Mouse (Mus musculus) CD4-positive helper T cell, adult 2 months (primary cell): Measurements from ENCODE around the gene Fam171a2.
"Not testable (repeated sequence)": the region's sequence is repeated elsewhere in the genome, so short reads cannot be mapped to it uniquely, and the experiment has no call there.

Source experiments
- DNase-seq: peaks from one replicate; pipeline ENCODE4 v3.0.0-alpha.2; 2012; ENCODE audit warnings: low read depth, missing footprints, low spot score

Gene Fam171a2

DNA sequence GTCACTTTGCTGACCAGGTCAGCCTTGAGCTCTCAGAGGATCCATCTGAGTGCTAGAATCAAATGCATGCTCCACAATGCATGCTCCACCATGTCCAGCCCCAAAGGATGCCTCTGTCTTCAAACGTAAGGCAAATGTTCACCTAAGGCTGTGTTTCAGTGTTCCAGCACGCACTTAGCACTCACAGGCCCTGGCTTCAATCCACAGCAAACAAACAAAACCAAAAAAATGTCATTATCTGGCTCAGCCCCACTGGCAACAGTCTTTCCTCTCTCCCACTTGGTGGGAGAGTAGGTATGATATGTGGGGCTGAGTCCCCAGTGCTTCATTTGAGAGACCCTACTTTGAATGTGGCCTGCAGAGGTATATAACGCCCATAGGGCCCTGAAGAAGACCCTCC is 36.4 kb downstream of the Fam171a2 start:
- DNase-seq, result no peak

GRCm38 (mm10) chr11:102410345-102410744 is 37.1 kb downstream of the Fam171a2 start:
- DNase-seq, result not testable (repeated sequence)

DNA sequence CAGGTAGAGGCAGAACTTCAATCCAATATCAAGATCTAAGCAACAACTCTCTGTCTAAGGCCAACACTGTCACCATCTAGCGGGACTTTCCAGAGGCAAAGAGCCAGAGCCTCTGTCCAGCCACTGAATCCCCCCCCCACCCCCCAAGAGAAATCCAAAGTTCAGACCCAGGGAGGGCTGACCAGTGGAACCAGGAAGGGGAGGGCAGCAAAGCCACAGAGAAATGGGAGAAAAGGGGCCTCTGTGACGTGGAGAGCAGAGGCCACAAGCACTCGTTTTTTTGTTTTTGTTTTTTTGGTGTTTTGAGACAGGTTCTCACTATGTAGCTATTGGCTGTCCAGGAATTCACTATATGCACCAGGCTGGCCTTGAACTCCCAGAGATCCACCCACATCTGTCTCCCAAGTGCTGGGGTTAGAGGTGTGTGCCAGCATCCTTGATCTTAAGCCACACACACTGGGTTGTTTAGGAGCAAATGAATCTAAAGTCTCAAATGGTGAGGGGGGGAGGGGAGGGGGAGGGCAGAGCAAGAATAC is 37.6 kb downstream of the Fam171a2 start:
- DNase-seq, result no peak

DNA sequence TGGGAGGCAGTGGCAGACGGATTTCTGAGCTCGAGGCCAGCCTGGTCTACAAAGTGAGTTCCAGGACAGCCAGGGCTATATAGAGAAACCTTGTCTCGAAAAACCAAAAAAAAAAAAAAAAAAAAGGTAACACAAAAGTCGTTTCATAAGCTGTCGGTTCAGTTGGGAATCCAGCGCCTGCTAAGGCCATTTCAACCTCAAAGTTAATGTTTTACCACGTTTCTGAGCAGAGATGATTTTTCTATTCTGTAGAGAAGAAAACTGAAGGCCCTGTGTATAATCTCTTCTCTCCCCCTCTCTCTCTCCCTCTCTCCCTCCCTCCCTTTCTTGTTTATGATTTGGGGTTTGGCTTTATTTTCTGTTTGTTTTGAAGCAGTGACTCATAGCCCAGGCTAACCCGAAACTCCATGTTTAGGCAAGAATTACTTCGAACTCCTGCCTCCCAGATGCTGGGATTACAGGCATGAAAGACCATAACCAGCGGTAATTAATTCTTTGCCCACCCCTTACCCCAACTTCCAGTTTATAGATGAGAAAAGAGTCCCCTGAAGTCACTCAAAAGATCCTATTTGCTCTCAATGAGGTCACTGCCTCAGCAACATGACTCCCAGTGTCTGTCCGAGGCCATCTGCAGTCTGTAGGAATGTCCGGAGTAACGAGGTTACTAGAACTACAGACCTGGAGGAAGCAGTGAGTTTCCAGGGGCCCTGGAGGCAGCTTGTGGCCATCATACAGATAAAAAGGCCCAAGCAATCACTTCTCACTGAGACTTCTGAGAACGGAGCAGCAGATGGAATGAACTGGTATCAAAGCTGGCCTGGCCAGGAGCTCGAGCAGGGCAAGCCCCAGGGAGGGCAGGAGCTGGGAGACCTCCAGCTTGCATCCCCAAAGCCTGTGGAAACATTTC is 38.3 kb downstream of the Fam171a2 start:
- no peak for DNase-seq

GRCm38 (mm10) chr11:102408344-102408876 is 39.1 kb downstream of the Fam171a2 start:
- peak; percentile 97 for DNase-seq

DNA sequence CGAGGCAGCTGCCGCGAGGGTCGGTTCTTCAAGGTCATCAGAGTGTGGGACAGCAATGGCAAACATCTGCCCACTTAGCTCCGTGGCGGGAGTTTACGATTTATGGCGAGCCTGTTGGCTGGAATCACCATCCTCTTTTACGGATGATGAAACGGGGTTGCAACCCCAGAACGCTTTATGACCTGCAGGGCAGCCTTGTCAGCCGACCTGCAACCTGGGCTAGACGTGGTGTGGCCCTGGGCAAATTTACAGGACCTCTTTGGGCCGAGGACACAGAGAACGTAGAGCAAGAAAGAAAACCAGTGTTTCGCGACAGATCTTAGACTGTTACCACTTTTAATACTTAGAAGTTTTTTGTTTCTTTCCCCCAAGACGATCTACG is 39.7 kb downstream of the Fam171a2 start, which contains the start of gene Slc25a39:
TSS of gene Slc25a39 (minus strand) at position 113 of the 382 bp plus-strand sequence.
- DNase-seq, result no peak

- peak; percentile 92 for DNase-seq
These were observed 40.3 kb downstream of the Fam171a2 start for GRCm38 (mm10) chr11:102406900-102407833.

DNA sequence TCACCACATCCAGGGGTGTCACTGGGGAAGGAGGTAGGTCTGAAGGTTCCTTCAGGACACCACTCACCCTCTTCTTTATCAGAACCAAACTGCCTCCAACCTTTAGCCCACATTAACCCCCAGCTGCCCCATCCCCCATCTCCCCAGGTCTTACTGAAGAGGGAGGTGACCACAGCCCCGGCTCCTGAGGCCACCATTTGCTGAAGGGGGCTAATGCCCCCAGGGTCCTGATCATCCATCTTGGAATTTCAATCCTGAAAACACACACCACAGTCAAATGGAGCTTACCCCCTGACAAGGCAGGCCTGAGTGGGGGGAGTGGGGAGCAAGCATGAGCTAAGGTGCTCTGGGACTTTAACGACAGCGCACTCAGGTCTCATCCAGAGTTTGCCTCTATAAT is 41.1 kb downstream of the Fam171a2 start:
- no peak for DNase-seq

DNA sequence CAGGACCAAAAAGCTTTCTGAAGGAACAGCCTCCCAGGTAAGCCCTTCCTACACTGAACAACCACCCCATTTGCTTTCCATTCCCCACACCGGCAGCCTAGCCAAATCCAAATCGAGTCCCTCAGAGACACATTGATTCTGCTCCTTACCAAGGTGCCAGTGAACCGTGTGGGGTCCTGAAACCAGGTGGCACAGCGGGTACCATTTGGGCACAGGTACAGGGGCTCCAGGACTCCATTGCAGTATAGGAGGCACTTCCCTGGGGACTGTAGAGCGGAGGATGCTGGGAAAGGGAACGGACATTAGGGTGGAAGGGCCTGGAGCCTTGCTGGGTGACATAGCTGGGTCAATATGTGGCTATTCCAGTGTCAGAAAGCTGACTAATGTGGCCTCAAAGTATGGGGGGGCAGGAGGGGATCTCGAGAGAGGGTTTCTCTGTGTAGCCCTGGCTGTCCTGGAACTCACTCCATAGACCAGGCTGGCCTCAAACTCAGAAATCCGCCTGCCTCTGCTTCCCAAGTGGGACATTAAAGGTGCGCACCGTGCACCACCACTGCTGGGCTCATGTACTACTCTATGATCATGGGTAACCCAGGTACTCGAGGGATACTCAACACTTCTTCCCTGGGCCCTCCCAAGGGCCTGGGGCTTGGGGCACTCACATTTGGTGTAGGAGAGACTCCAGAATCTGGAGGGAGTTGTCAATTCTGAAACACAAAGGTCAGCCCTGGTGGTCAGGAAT is 41.8 kb downstream of the Fam171a2 start:
- no peak for DNase-seq

DNA sequence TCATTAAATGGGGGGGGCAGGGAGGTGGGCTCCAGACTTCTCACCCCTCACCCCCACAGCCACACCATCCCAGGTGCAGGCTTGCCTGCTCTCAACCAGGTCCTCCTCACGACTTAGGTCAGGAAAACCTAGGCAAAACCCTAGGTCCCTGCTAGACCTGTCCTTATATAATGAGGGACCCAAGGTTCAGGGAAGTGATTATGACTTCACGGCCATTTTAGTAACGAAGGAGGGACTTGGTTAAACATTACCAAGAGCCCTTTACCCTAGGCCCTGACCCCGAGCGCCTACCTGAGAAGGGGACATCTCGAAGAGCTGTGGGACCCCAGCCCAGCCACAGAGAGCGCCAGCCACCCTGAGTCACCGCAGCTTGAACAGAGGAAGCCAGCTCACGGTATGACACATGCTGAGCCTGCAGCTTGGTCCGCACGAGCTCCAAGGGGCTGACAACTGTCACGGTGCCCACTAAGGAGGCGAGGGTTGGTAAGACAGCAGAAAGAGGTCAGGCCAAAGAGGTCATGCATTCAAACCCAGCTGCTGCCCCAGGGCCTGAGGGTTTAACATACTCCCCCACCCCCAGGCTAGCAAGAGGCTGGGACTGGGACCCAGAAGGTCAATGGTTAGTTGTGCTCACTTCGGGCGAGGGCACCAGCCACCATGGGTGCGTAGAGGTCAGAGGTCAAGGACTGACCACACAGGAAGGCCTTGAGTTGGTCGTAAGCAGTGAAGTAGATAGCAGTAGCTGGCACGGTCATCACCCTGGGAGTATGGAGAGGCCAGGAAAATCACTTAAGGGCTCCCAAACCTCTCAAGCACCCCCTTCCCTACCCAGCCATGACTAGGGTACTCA is 43.1 kb downstream of the Fam171a2 start:
- DNase-seq, result no peak

GRCm38 (mm10) chr11:102403657-102404056 is 43.8 kb downstream of the Fam171a2 start:
- no peak for DNase-seq

GRCm38 (mm10) chr11:102401898-102402500 is 45.5 kb downstream of the Fam171a2 start:
- DNase-seq, result no peak

DNA sequence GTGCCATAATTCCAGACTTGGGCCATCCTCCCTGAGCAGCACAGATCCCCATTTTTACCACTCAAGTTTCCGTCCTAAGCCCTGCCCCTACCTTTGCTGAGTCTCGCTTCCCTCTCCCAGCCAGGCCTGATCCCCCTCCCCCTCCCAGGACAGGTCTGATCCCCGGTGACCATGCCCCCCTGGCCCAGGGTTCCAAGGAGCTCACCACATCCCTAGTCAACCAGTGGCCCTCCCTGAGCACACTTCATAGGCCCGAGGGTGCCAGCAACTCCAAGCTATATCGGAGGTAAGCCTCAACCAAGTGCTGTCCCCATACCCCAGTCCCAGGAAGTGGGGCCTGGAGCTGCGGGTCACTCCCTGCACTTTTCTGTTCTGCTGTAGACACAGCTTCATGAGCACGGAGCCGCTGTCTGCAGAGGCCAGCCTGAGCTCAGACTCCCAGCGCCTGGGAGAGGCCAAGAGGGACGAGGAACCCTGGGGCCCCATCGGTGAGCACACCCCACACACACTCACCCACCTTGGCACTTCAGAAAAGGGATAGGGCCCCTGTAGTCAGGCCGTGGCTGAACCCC is 46.9 kb downstream of the Fam171a2 start:
- DNase-seq, result no peak

- DNase-seq, result no peak
These were observed 47.8 kb downstream of the Fam171a2 start for GRCm38 (mm10) chr11:102399610-102400072.

GRCm38 (mm10) chr11:102399107-102399506 is 48.4 kb downstream of the Fam171a2 start:
- DNase-seq, result no peak

DNA sequence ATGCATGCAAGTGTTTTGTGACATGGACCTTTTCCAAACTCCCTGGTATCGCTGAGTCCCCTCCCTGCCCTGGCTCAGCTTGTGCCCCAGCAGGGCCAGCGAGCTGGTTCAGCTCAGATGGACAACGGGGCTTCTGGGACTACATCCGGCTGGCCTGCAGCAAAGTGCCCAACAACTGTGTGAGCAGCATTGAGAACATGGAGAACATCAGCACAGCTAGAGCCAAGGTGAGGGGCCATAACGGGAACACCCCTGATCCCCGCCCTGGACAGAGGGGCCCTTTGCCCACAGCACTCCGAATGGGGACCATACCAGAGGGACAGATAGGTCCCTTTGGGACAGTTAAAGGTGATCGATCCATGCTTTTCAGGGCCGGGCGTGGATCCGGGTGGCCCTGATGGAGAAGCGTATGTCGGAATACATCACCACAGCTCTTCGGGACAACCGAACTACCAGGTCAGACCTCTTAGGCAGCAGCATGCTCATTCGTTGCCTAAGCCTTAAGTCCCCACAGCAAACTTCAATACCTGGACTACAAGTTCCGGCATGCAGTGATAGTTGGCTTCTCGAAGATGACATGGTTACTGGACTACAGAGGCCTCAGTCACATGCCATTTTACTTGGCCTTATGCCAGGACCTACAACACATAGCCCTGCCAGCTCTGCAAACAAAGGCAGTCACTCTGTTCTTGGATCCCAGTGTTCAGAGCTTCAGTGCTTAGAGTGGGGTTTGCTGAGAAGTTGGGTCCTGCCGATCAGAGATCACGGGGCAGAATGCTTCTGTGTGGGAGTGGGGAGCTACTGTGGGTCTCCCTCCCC is 49.3 kb downstream of the Fam171a2 start:
- DNase-seq, result no peak

- DNase-seq, result no peak
These were observed 50.8 kb downstream of the Fam171a2 start for GRCm38 (mm10) chr11:102396671-102397141.

DNA sequence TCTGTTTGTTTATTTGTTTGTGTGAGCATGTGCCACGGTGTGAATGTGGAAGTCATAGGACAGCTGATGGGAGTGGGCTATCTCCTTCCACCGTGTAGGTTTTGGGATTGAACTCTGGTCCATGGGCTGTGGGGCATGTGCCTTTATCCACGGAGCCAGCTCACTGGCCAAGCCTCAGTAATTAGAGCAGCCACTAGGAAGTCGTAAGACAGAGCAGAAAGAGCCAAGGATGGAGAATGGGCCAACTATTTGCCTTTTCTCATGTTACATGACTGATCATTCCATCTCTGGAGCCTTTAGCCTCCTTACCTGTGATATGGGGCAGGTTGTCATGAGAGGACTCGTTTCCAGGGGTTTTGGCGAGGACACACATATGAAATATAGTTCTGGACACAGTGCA is 51.2 kb downstream of the Fam171a2 start:
- DNase-seq, result no peak
